Mouse (Mus musculus): ENCODE data around the gene Gdpd5.

Gdpd5 gene

DNA sequence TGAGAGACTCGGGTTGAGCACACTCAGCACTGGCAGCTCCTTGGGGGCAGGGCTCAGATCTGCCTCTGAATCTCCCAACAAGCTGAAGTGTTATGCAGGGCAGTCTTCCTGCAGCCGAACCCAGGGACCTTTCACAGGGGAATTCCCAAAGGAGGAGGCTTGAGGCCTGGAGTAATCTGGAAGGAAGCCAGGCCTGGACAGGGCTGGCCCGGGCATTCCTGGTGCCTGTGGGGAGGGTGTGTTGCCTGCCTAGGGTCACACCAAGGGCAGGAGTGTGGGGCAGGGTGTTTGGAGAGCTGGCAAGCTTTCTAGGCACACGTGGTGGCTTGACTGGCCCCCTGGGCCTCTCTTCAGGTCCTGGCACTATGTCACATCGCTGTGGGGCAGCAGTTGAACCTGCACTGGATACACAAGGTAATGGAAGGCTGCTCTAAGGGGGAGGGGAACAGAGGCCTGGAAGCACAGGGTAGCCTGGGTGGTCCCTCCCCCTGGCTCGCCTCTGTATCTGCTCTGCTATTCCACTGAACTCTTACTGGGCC, 60.4 kb downstream of the Gdpd5 start:
- CTCF ChIA-PET: no interaction called here

DNA sequence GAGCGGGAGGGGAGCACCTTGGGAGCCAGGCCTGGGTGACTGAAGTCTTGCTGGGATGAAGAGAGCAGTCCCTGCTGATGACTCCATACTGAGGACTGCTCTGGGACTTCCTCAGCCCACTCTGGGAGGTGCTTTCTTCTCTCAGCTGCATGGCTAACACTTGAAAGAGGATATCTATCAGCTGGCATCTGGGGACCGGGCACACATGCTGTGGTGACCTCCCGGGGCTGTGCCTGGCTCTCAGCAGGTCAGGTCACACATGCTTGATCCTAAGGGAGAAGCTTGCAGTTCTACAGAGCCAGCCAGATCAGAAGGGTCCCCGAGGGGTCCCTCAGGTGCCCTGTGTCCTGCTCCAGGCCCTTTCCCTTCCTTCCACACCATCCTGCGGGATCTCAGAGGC, 62.0 kb downstream of the Gdpd5 start:
- CTCF ChIA-PET: interaction anchor here (0.7 kb wide), 1 partner anchor 38 kb away, joined by 3 read pairs; no protein-coding TSS in a partner anchor

DNA sequence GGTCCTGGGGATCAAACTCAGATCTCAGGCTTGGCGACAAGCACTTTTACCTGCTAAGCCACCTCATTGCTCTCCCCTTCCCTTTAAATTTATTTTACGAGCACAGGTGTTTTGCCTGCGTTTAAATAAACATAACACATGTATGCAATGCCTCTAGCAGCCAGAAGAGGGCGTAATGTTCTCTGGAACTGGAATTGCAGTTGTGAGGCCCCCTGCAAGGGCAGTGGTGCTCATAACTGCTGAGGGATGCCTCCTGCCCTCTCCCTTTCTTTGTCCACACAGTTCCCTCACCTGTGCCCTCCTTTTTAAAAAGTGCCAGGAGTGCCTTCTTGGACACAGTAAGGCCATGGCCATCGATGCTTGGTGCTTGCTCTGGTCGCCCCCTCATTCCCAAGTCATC, 62.8 kb downstream of the Gdpd5 start:
- CTCF ChIA-PET: no interaction called here

DNA sequence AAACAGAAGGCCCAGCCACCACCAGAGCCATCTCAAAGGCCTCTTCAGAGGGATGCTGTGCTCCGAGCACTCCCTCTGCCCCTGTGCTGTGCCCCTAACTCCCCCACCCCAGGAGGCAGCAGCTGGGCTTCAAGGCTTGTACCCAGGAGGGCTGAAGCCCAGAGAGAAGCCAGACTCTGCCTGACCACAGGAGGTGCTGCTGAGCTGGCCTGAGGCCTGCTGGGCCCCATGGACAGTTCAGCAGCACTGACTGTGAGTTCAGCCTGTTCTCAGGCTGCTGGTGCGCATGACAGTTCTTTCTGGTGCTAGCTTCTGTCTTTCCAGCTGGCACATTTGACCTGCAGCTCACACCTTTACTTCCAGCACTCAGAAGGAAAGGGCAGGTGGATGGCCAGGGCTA, 64.6 kb downstream of the Gdpd5 start:
- CTCF ChIA-PET: no interaction called here

DNA sequence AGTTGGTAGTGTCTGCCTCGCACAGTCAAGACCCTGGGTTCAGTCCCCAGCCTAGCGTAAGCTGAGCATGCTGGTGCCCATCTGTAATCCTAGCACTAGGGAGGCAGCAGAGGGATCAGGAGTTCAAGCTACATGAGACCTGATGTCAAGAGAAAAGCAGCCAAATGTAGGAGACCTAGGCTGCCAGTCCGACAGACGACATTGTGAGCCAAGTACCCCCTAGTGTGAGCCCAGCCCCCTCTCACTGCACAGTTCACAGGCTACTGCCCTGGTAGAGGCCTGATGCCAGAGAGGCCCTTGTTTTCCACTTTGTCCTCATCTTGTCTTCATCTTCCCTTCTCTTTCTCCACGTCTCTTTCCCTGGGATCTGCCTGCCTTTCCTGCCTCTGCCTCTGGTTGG, 66.1 kb downstream of the Gdpd5 start:
- CTCF ChIA-PET: no interaction called here

DNA sequence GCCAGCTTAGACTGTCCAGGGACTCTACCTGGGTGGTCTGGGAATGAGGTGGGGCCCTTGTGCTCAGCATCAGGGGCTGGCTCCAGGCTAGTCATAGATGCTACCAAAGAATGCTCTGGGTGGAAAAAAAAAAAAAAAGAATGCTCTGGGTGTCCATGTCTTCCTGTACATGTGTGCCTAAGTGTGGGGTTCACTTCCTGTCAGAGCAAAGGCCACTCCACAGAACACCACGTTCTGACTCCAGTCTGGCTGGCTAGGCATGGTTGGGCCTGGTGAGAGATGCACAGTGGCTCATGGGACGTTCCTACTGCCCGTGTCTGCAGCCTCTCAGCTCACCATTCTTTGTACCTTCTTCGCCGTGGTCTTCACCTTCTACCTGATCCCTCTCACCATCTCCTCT, 67.4 kb downstream of the Gdpd5 start:
- CTCF ChIA-PET: interaction anchor here (0.6 to 0.7 kb wide), 3 partner anchors 15 to 73 kb away, joined by 3 to 9 read pairs (median 6); no protein-coding TSS in a partner anchor

DNA sequence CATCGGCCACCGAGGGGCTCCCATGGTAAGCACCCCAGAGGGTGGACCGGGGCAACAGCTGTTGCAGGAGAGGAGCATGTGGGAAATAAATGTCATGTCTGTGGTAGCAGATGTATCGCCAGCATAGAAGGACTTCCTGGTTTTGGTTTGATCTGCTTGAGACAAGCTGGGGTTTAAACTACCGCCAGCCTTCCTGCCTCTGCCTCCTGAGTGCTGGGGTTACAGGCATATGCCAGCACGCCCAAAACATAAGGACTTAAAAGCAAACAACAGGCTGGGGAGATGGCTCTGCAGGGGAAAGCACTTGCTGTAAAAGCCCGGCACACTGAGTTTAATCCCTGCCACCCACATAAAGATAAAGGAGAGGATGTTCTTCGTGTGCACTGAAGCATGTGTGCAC, 67.8 kb downstream of the Gdpd5 start:
- CTCF ChIA-PET: interaction anchor here (0.6 to 0.7 kb wide), 3 partner anchors 14 to 74 kb away, joined by 3 to 9 read pairs (median 6); no protein-coding TSS in a partner anchor

DNA sequence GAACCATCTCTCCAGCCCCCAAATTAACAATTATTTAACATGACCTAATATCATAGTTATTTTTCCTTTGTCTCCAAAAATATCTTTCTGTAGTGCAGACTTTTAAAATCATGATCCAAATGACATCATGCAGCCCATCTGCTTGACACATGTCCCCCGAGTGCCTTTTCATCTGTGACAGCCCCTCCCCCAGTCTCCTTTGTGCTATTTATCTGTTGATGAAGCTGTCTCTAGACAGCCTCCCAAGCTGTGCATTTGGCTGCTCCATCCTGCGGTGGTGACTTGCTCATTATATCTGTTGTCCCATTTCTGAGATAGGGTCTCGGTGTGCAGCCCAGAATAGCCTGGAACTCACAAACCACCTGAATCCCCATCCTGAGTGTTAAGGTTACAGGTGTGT, 68.5 kb downstream of the Gdpd5 start:
- CTCF ChIA-PET: no interaction called here

DNA sequence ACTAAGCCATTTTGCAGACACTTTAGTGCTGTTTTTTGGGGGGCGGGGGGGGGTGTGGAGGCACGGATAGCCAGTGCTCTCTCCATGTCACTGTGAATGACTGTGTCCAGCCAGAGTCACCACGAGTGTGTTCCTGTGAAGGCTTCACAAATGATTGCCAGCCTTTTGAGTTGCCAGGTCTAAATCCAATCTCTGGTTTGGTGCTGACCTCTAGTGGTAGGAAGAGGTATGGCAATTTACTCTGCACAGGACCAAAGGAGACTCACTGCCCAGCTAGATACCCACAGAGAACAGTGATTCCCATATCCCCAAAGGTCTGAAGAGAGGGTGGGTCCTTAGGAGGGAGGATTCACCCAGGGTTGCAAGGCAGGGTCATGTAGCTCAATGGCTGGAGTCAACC, 69.5 kb downstream of the Gdpd5 start:
- CTCF ChIA-PET: interaction anchor here (0.9 to 1.3 kb wide), 2 partner anchors 13 to 75 kb away, joined by 3 read pairs; no protein-coding TSS in a partner anchor

DNA sequence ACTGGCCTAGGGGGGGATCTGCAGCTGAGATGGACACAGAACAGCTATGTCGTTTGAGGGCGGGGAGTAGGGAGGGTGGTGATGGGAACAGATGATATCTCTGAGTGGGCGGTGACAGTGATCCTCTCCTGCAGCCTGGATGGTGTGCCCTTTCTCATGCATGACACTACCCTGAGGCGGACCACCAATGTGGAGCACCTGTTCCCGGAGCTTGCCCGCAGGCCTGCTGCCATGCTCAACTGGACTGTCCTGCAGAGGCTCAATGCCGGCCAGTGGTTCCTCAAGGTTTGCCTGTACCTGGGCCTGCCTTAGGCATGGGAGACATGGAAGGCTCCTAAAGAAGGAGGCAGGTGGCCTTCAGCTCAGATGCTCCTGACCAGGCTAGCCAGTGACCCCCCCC, 71.6 kb downstream of the Gdpd5 start:
- CTCF ChIA-PET: interaction anchor here (0.7 kb wide), 1 partner anchor 661 kb away, joined by 3 read pairs; no protein-coding TSS in a partner anchor

DNA sequence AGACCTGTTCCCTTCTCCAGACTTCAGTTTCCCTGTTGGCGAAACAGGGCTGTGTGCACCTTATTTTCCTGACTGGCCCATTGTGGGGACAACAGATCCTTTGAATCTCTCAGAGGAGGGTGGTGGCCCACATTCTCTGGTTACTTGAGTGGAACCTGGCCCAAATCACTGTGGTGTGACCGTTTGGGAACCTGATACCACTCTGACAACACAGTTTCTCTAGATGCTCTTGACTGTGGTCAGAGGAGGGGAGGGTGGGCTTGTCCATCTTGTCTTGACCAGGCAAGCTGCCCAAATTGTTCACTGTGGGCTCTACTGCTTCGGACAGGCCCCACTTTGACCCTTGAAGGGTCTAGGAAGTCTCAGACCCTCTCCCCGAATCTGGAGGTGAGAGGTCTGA, 72.8 kb downstream of the Gdpd5 start:
- CTCF ChIA-PET: no interaction called here

DNA sequence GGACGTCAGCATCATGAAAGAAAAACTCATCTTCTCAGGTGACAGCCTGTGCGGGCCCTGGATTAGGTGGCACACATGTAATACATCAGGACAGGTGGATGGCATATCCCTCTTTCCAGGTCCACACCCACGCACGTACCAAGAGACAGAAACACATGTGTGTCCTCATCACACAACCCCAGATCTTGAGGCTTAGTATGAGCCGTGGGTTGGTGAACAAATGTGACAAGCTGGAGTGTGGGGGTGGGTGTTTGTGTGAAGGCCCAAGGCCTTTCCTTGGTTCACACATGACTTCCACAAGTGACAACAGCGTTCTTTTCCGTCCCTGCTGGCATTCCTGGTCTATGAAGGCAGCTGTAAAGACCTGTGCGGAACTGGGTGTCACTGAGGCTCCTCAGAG, 77.6 kb downstream of the Gdpd5 start:
- CTCF ChIA-PET: no interaction called here

DNA sequence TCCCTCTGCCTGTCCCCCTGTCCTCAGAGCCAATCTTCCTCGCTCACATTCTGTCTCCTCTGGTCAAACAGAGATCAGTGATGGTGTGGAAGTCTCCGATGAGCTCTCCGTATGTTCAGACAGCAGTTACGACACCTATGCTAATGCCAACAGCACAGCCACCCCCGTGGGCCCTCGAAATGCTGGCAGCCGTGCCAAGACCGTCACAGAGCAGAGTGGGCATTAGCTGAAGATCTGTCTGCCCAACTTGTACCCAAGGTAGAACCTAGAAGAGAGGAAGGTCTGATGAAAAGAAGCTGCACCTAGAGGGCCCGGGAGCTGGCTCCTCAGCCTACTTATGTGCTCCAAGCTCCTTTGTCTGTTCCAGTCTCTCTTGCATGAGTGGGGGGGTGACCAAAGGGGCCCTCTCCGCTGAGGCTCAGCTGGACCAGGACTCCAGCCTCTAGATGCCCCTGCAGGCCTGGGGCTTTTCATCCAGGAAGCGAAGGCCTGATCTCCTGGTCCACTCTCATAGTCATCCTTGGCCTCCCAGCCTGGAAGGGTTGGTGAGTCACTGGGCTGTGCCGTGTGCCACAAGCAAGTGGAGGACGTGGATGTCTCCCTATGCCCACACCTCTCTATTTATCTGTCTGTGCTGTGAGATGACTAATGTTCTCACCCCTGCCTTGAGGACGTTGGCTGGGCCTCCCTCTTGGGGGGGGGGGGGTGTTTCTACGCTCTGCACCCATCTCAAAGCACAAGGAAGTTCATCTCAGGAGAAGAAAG, 78.9 kb downstream of the Gdpd5 start:
- CTCF ChIA-PET: interaction anchor here (0.8 kb wide), 1 partner anchor 49 kb away, joined by 6 read pairs; no protein-coding TSS in a partner anchor

DNA sequence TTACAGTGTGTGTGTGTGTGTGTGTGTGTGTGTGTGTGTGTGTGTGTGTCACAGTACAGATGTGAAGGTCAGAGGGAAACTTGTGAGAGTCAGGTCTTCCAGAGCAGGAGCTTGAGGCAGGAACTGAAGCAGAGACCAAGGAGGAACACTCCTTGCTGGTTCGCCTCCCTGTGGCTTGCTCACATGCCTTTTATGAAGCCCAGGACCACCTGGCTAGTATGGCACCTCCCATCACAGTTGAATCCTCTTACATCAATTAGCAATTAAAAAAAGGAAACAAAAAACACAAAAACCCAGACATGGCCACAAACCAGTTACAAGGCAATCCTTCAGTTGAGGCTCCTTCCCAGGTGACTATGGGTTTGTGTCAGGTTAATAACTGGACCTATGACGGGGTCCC, 81.9 kb downstream of the Gdpd5 start:
- CTCF ChIA-PET: interaction anchor here (0.6 kb wide), 2 partner anchors 14 to 500 kb away, joined by 5 to 9 read pairs; no protein-coding TSS in a partner anchor

DNA sequence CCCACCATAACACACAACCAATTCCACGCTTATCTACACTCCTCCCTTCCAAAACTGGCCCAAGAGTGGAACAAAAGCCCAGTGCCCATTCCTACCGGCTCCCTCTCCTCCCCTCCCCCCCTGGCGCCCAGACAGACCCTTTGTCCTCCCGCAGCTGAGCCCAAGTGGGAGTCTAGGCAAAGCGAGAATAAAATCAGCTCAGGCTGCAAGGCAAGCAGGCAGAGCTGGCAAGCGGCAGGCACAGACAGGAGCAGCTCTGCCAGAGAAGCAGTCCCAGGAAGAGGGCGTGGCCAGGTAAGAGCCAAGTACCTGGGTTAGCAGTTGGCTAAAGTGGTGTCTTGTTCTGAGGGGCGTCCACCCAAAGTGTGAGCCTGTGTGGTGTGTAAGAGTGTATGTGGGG, 84.6 kb downstream of the Gdpd5 start, which contains the start of gene Klhl35:
Klhl35 (plus strand) TSS at position 194 of the 400 bp plus-strand sequence.
- CTCF ChIA-PET: no interaction called here

DNA sequence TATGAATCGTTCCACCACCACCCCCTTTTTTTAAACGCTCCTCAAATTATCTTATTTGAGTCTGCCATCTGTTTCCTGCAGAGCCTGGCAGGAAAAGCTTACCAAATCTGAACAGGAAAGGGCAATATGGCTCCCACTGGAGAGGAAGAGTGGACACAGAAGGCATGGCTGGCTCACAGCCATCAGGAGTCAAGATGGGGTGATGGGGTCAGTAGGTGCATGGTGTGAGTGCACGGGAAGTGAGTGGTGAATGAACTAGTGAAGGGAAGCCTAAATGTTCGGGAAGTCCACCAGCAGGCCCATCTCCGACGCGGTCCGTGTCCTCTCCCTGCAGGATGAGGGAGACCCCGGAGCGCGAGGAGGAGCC, 86.7 kb downstream of the Gdpd5 start:
- CTCF ChIA-PET: no interaction called here

DNA sequence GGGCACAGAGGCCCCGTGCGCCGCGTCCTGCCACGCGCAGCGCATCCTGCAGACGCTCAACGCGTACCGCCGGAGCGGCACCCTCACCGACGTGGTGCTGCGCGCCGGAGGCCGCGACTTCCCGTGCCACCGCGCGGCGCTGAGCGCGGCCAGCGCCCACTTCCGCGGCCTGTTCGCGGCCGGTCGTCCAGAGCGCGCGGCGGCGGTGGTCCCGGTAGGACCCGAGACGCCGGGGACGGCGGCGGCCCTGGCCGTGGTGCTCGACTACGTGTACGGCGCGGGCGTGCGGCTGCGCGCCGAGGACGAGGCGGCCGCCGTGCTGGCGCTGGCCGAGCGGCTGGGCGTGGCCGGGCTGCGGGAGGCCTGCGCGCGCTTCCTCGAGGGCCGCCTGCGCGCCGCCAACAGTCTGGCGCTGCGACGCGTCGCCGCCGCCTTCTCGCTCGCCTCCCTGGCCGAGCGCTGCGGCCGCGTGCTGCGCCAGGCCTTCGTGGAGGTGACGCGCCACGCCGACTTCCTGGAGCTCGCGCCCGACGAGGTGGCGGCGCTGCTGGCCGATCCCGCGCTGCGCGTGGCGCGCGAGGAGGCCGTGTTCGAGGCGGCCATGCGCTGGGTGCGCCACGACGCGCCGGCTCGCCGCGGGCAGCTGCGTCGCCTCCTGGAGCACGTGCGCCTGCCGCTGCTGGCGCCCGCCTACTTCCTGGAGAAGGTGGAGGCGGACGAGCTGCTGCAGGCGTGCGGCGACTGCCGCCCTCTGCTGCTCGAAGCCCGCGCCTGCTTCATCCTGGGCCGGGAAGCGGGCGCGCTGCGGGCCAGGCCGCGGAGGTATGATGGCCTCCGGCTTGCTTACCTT, 87.3 kb downstream of the Gdpd5 start:
- CTCF ChIA-PET: no interaction called here

DNA sequence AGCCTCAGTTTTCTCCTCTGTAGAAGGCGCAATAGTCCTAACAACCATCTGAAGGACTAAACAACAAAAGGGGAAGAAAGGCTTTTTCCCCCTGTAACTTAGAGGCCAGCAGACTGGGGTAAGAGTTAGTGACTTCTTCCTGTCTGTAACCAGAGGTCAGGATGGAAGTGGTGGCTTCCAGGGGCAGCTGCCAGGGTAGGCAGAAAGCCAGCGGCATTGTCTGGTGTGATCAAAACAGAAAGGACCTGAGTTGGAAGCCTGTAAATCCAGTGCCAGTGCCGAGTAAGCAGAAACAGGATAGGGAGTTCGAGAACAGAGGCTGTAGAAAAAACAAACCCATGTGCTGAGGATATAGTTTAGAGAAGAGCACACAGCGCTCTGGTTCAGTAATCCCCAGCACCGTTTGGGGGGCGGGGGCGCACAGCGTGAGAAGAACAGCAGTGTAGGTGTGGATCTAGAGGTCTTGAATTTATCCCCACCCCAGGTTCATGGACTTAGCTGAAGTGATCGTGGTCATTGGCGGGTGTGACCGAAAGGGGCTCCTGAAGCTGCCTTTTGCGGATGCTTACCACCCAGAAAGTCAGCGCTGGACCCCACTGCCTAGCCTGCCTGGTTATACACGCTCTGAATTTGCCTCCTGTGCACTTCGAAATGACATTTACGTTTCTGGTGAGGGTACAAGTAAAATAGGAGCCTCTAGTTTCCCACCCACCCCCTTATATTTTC, 88.6 kb downstream of the Gdpd5 start:
- CTCF ChIA-PET: no interaction called here

DNA sequence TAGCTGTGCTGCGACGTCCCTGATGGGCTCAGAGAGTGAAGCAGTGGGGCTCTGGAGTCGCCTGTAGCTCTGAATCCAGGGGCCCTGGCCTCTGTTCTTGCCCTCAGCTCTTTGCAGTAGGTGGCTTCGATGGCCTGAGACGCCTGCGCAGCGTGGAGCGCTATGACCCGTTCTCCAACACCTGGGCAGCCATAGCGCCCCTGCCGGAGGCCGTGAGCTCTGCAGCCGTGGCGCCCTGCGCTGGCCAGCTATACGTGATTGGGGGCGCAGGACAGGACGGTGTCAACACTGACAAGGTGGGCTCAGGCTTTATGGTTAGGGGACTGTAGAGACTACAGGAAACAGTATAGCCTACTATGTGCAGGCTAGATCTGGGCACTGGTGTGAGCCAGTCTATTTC, 90.4 kb downstream of the Gdpd5 start:
- CTCF ChIA-PET: no interaction called here

DNA sequence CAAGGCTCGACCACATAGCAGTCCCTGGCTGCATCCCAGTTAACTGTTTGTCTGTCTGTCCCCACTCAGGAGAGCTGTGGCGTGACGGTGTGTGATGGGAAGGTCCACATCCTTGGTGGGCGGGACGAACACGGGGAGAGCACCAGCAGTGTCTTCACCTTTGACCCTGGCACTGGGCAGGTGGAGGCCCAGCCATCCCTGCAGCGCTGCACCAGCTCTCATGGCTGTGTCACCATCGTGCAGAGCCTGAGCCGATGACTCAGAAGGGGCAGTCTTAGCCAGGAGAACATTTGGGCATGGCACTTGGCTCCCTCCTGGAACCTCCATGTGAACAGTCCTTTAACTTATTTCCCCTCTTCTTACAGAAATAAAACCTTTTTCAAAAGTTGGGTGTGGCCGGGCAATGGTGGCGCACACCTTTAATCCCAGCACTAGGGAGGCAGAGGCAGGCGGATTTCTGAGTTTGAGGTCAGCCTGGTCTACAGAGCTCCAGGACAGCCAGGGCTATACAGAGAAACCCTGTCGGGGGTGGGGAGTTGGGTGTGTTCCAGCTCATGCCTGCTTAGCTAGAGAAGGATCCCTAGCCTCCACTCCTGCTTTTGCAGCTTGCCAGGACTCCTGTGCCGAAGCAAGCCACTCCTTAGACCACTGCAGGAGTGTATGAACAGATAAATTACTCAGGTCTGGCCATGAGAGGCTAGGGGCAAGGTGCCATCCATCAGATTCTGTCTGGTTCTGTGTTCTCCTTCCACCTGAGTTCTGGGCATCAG, 92.6 kb downstream of the Gdpd5 start:
- CTCF ChIA-PET: no interaction called here
